Mouse (Mus musculus): ENCODE measurements around the gene Rps18. TPM values are rescaled to one million over a fixed set of nuclear protein-coding genes. Genes with fewer than 3 reads are reported as not detected.
"Not testable (repeated sequence)": the region's sequence is repeated elsewhere in the genome, so short reads cannot be mapped to it uniquely, and the experiment has no call there.

Gene Rps18
- polyA plus RNA-seq, 1 experiment from 2014 or later: 689 TPM

GRCm38 (mm10) chr17:33914969-33915391 is 40.8 kb downstream of the Rps18 start:
- ATAC-seq (replicated peaks): no peak
- Histone ChIP-seq H3K4me1 (peaks cover 49% of the 10 kb centered on the region), H3K27ac (peak overlapping the region; percentile 18; the same call in 1 of the 2 replicates), H3K4me2 (peak overlapping the region; percentile 74), H3K4me3 (peak overlapping the region; percentile 56; the same call in 1 of the 2 replicates), H3K36me3 (replicated peaks) (peaks cover 18% of the 10 kb centered on the region), H3K9ac (0 out of 2 replicates have a peak overlapping the region, but pooled peaks have one; percentile 10), H3K27me3 (replicated peaks) (no peaks in the 10 kb centered on the region), H3K9me3 (no peaks in the 10 kb centered on the region)
- 68% methylated on average over 13 of the region's 13 CpGs for whole genome bisulfite sequencing

GRCm38 (mm10) chr17:33913905-33914304 is 41.9 kb downstream of the Rps18 start:
- Histone ChIP-seq H3K27me3 (replicated peaks) (no peaks in the 10 kb centered on the region), H3K9me3 (no peaks in the 10 kb centered on the region), H3K4me2 (no peak overlapping the region), H3K36me3 (replicated peaks) (peaks cover 18% of the 10 kb centered on the region), H3K27ac (no peak overlapping the region), H3K9ac (no peak overlapping the region), H3K4me3 (no peak overlapping the region), H3K4me1 (peaks cover 40% of the 10 kb centered on the region)
- ATAC-seq (replicated peaks): no peak
- 98% methylated on average over 8 of the region's 8 CpGs for WGBS

GRCm38 (mm10) chr17:33913264-33913663 is 42.5 kb downstream of the Rps18 start:
- no peak overlapping the region for H3K4me2 ChIP-seq
- no peaks in the 10 kb centered on the region for H3K9me3 ChIP-seq
- no peak overlapping the region for H3K9ac ChIP-seq
- H3K36me3 ChIP-seq (replicated peaks): peaks cover 18% of the 10 kb centered on the region
- ATAC-seq (replicated peaks): no peak
- H3K4me1 ChIP-seq: peaks cover 38% of the 10 kb centered on the region
- no peaks in the 10 kb centered on the region for H3K27me3 ChIP-seq (replicated peaks)
- 89% methylated on average over 10 of the region's 10 CpGs for WGBS
- no peak overlapping the region for H3K27ac ChIP-seq
- H3K4me3 ChIP-seq: no peak overlapping the region

GRCm38 (mm10) chr17:33911813-33912414 is 43.9 kb downstream of the Rps18 start:
- Histone ChIP-seq H3K36me3 (replicated peaks) (peaks cover 18% of the 10 kb centered on the region), H3K9me3 (no peaks in the 10 kb centered on the region), H3K4me1 (peaks cover 40% of the 10 kb centered on the region), H3K27ac (no peak overlapping the region), H3K27me3 (replicated peaks) (no peaks in the 10 kb centered on the region), H3K4me2 (no peak overlapping the region), H3K9ac (no peak overlapping the region), H3K4me3 (no peak overlapping the region)
- 93% methylated on average over 28 of the region's 28 CpGs for WGBS
- no peak for ATAC-seq (replicated peaks)

GRCm38 (mm10) chr17:33911052-33911812 is 44.6 kb downstream of the Rps18 start:
- Histone ChIP-seq H3K9ac (no peak overlapping the region), H3K27ac (no peak overlapping the region), H3K36me3 (replicated peaks) (peaks cover 18% of the 10 kb centered on the region), H3K4me3 (no peak overlapping the region; the same call in 1 of the 2 replicates), H3K4me2 (no peak overlapping the region), H3K9me3 (no peaks in the 10 kb centered on the region), H3K27me3 (replicated peaks) (no peaks in the 10 kb centered on the region), H3K4me1 (peaks cover 34% of the 10 kb centered on the region)
- ATAC-seq (replicated peaks): no peak
- 94% methylated on average over 31 of the region's 31 CpGs for WGBS

GRCm38 (mm10) chr17:33910346-33911051 is 45.3 kb downstream of the Rps18 start:
- Histone ChIP-seq H3K27me3 (replicated peaks) (no peaks in the 10 kb centered on the region), H3K4me1 (peaks cover 33% of the 10 kb centered on the region), H3K9me3 (no peaks in the 10 kb centered on the region), H3K4me2 (peak overlapping the region; percentile 93), H3K36me3 (replicated peaks) (peaks cover 18% of the 10 kb centered on the region), H3K27ac (0 out of 2 replicates have a peak overlapping the region, but pooled peaks have one; percentile 86), H3K4me3 (peak overlapping the region; percentile 70), H3K9ac (peak overlapping the region; percentile 82)
- ATAC-seq (replicated peaks): no peak
- 49% methylated on average over 11 of the region's 11 CpGs for WGBS

- no peaks in the 10 kb centered on the region for H3K9me3 ChIP-seq
- WGBS: under 1% methylated on average over 14 of the region's 14 CpGs
- no peaks in the 10 kb centered on the region for H3K27me3 ChIP-seq (replicated peaks)
- peak overlapping the region; percentile 70 for H3K4me3 ChIP-seq
- H3K27ac ChIP-seq: peak overlapping the region; percentile 86
- peak overlapping the region; percentile 82 for H3K9ac ChIP-seq
- ATAC-seq (replicated peaks): no peak
- peaks cover 27% of the 10 kb centered on the region for H3K4me1 ChIP-seq
- H3K4me2 ChIP-seq: peak overlapping the region; percentile 93
- peaks cover 18% of the 10 kb centered on the region for H3K36me3 ChIP-seq (replicated peaks)
Measured at GRCm38 (mm10) chr17:33909869-33910250, 45.9 kb downstream of the Rps18 start.

GRCm38 (mm10) chr17:33909077-33909868 is 46.5 kb downstream of the Rps18 start, which contains the start of gene Daxx:
Gene Daxx (plus strand): TSS chr17:33909414.
- Histone ChIP-seq H3K9me3 (no peaks in the 10 kb centered on the region), H3K27me3 (replicated peaks) (no peaks in the 10 kb centered on the region), H3K27ac (peak within 1 kb of the TSS; percentile 86), H3K4me2 (peak within 1 kb of the TSS; percentile 93), H3K4me1 (peaks cover 24% of the 10 kb centered on the region), H3K9ac (peak within 1 kb of the TSS; percentile 82), H3K36me3 (replicated peaks) (peaks cover 16% of the 10 kb centered on the region), H3K4me3 (peak within 1 kb of the TSS; percentile 70)
- under 1% methylated on average over 68 of the region's 68 CpGs for WGBS
- ATAC-seq (replicated peaks): peak; percentile 97

GRCm38 (mm10) chr17:33908331-33909076 is 47.3 kb downstream of the Rps18 start:
- Histone ChIP-seq H3K27me3 (replicated peaks) (no peaks in the 10 kb centered on the region), H3K4me2 (peak overlapping the region; percentile 93), H3K36me3 (replicated peaks) (peaks cover 8% of the 10 kb centered on the region), H3K9ac (peak overlapping the region; percentile 82), H3K9me3 (no peaks in the 10 kb centered on the region), H3K4me1 (peaks cover 24% of the 10 kb centered on the region), H3K4me3 (peak overlapping the region; percentile 70), H3K27ac (peak overlapping the region; percentile 86)
- under 1% methylated on average over 42 of the region's 44 CpGs for WGBS
- ATAC-seq (replicated peaks): peak; percentile 16

- not testable (repeated sequence) for H3K27me3 ChIP-seq (replicated peaks); H3K4me3 ChIP-seq; H3K36me3 ChIP-seq (replicated peaks); H3K27ac ChIP-seq; H3K9me3 ChIP-seq; H3K9ac ChIP-seq; H3K4me2 ChIP-seq; ATAC-seq (replicated peaks); H3K4me1 ChIP-seq
- WGBS: 36% methylated on average over 3 of the region's 4 CpGs
Measured at GRCm38 (mm10) chr17:33904835-33905234, 51.0 kb downstream of the Rps18 start, which contains the start of gene Platr17. Gene Platr17 (plus strand): TSS chr17:33905135.
